Mouse (Mus musculus): ENCODE data around the gene Slc22a3.
A peak's percentile ranks its signal among the peaks of the same experiment; 100 is the strongest.

The Slc22a3 gene

DNA sequence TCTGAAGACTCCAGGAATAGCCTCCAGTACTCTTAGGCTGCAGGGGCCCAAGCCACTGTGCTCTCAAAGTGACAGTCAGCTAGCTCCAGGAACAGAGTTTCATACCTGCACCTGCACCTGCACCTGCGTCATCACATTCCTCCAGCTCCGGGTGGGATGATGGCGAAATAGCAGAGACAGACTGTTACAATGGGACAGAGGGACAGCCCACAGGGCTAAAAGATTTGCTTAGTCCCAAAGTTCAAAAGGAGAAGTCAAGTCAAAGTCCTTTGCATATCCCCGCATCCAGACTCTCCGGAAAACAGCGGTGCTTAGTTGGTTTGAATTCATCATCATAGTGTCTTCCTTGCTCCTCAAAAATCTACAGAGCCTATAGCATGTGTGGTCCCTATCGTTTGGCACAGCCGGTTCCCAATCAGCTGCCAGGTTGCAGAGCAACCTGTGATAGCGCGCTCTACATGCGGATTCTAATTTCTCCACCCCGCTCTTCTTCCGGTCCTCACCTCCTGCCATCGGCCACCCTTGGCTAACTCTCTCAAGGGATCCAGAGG lies at the start of gene Slc22a3:
Gene Slc22a3 (minus strand): TSS at position 51 of the 551 bp plus-strand sequence.
- no peak for DNase-seq (ENCODE audit: low spot score)

DNA sequence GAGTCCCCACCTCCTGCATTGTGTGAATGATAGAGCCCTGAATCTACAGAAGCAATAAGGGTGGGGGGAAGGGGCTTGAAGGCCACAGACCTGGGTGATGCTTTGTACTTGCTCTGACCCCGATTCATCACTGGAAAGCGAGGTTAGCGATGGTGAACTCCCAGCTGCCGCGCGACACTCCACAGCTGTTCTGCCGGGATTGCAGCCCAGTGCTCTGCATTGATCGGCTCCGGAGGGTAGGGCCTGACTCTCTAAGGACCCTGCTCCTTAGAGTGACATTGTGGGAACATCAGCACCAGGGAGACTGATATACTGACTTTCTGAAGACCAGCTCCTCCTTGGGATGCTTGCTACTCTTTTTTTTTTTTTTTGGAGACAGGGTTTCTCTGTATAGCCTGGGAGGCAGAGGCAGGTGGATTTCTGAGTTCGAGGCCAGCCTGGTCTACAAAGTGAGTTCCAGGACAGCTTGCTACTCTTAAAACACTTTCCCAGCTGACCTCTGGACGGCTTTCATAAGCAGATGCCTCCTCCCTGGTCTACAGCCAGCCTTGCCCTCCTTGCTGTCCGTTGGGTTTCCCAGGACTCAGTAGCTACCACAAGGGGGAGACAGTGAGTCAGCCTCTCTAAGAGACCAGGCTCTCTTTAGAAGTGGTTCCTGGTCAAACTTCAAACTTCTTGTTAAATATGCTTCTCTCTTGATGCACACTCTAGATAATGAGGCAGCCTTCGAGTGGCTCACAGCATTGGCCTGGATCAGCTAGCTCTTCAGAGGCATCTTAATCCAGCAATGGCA lies 27.0 kb upstream of the Slc22a3 start:
- DNase-seq (ENCODE audit: low spot score): peak; percentile 87

DNA sequence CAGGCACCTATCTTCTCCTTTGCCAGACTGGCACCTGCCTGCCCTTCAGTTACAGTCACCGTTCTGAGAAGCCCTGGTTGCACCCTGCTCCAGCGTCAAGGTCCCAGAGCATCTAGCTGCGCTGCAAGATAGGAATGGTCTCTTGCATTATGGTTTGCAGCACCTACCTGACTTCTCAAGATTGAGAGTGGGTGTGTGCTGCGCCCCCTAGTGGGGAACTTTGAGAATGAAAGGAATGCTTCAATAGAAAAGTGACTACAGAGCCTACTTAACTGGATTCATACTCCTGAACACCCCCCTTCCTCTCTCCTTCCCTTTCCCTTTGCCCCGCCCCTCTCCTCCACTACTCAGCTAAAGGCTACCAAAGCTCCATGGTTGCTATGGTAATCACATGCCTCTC lies 24.6 kb upstream of the Slc22a3 start:
- DNase-seq (ENCODE audit: low spot score): peak; percentile 83

DNA sequence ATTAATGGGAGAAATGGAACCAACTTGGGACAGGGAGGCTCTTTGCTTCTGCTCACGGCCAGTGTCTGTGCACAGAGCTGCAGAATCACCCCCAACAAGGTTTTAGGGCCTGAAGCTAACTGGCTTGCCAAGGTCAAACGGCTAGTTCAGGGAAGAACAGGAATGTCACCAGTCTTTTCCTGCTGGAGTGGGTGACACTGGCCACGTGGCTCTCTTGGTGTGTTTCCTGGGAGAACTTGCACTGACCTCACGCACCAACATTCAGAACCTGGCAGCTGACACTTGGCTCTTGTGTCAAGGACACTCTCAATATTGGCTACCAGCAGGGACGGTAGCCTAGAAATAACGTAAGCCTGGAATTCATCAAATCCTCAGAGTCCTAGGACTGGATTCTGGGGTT lies 22.6 kb upstream of the Slc22a3 start:
- DNase-seq (ENCODE audit: low spot score): no peak

DNA sequence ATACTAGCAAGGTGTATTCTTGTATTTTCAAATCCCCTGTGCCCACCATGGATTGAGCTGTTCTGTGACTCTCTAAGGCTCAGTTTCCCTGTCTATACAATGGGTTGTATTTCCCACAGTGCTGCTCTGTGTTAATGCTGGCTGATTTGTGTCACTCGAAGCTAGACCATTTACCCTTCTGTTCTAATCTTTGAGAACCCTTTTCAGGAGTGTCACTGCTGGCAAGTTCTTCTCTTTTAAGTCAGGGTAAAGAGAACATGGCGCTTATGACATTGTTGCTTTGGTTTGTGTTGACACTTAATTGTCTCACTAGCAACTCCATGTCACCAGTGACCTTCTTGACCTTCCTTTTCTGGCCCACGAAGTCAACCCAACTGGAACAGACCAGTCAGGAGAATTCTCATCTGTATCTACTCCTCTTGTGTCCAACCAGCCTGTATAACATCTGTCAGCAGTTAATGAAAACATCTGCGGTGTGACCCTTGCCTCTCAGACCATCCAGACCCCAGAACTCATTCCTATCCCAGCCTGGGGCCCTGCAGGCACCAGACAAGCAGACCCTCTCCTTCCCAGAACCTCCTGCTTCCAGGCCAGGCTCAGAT lies 22.0 kb upstream of the Slc22a3 start:
- peak; percentile 47 for DNase-seq (ENCODE audit: low spot score)

DNA sequence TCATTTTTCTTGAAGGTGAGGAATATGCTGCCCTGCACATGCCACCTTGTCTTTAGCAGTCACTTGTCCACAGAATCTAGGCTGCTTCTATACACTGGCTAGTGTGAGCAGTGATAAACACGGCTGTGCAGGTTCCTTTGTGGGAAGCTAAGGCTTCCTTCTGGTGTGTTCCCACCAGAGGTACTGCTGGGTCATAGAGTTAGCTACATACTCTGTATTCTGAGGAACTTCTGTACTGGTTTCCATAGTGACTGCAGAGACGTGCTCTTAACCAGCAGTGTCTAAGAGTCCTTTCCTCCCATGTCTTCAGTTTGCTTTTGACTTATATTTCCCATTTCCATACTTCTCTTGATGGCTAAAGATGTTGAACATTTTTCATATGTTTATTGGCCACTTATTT lies 11.6 kb upstream of the Slc22a3 start:
- no peak for DNase-seq (ENCODE audit: low spot score)

DNA sequence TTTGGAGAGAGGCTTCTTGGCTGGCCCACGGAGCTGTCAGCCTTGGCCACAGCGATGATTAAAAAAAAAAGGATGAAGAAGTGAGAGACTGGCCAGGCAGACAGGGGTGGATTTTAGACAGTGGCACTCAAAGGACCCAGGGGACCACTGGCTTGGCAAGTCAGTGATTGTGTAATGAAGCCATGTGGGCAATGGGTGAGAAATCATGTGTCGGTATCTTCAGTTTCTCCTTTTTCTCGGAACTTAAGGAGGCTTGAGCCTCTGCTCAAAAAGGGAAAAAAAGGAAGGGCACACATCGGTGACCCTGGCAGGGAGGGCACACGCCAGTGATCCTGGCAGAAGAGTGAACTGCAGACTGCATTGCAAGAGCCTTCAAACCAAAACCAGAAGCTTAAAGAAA lies 10.7 kb upstream of the Slc22a3 start:
- no peak for DNase-seq (ENCODE audit: low spot score)

DNA sequence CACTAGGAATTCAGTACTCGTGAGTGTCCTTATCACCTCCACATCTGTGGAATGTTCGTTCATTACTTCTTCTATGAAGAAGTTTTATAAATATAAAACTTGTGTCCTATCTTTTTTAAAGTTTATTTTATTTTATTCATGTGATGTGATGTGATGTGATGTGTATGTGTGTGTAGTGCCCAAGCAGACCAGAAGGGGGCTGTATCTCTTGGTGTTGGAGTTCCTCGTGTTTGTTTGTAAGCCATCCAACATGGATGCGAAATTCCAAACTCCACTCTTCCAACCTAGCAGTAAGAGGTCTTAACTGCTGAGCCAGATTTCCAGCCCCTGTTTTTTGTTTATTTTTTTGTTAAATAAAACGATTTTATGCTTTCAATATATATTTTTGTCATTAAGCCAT lies 6.5 kb upstream of the Slc22a3 start:
- DNase-seq (ENCODE audit: low spot score): no peak

DNA sequence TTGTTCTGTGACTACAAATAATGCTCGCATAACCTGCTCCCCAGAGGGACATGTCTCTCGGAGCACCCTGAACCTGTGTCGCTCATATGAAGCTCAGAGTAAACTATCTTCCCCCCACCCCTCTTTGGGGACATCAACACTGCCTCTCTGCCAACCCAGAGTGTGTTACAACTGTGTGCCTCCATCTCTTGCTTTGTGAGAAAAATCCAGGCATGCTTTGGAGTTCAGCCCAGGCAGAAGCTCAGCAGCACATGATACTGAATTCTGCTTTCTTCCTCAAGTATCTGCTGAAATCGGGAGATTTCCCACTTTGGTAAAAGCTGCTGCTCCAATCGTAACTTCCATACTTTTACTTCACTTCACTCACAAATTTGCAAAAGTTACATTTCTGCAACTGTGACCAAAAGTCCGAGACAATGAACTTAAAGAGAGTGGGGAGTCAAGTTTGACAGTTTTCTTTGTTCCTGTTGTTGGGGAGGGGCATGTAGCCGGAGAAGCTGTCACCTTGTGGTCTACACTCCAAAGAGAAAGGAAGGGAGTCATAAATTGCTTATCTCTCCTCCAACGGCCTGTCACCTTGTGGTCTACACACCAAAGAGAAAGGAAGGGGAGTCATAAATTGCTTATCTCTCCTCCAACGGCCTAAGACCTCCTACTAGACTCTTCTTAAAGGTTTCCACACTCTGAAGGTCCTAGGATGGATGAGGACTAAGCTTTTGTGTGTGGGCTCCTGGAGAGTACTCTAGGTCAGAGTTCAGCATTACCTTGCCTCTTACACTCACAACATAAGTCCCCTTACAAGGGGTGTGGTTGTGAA lies 5.8 kb upstream of the Slc22a3 start:
- DNase-seq (ENCODE audit: low spot score): no peak

DNA sequence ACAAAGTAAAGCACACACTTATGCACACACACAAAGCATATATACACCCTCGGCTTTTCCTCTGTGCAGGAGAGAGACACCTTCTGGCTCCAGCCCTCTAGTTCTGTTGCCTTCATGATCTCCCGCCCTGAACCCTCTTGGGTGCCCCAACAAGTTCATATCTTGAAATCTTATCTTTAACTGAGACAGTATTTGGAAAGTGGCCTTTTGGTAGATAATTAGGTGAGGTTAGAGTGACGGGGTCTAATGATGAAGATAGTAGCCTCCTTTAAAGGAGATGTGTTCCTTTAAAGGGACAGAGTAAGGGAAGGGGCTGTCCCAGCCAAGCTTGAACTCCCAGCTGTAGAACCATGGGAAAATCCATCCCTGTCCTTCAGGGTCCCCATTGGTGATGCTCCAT lies 3.7 kb upstream of the Slc22a3 start:
- no peak for DNase-seq (ENCODE audit: low spot score)

DNA sequence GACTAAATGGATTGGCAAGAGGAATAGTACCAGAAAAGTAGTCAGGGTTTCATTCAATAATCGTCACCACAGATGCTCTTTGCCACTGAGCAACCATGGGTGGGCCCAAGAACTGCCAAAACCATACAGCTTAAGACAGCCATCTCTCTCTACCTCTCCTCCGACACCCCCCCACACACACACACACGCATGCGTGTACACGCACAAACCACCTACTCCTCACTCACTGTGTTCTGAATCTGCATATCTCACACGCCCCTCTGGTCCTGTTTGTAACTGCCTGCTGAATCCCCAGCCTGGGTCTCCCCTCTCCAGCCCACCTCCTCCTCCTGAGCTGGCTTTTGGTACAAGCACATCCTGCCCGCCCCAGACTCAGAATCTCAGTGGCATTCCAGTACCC lies 872 bp upstream of the Slc22a3 start:
- DNase-seq (ENCODE audit: low spot score): no peak

DNA sequence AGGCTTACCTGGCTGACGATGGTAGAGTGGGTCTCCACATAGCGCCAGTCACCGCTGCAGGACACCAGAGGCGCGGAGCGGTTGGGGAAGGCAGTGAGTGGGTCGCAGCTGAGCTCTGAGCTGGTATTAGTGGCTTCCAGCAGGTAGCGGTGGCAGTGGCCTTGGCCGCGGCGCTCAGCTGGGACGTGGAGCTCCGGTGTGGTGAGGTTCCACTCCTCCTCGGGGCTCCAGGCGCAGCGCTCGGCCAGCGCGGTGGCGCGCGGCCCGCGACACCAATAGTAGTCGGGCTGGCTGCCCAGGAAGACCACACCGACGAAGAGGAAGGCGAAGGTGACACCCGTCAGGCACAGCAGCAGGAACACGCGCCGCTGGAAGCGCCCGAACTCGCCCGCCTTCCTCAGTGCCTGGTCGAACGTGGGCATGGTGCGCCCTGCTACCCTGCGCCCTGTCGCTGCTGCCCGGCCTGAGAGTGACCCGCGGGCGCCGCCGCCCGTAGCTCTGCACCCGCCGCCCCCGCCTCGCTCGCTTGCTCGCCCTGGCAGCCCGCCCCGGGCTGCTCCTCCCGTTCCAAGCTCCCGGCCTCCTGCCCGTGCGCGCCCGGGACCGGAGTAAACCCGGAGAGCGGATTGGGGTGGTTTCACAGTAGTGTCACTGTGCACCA lies 471 bp downstream of the Slc22a3 start:
- no peak for DNase-seq (ENCODE audit: low spot score)

DNA sequence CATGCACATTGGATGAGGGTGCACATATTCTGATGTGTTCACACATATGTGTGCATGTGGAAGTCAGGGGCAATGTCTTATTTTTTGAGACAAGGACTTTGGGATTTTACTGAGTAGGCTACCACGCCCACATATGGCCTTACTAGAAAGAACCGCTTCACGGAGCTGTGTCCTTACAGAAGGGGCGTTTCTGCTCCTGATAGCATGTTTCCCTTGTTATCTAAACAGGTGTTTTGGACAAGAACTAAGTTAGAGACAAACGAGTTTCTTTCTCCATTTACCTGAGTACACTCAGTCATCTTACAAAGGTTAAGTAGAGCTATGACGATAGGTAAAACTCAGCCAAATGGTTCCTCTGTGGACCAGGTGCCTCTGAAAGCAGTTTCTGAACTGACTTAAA lies 1.8 kb downstream of the Slc22a3 start:
- DNase-seq (ENCODE audit: low spot score): no peak

DNA sequence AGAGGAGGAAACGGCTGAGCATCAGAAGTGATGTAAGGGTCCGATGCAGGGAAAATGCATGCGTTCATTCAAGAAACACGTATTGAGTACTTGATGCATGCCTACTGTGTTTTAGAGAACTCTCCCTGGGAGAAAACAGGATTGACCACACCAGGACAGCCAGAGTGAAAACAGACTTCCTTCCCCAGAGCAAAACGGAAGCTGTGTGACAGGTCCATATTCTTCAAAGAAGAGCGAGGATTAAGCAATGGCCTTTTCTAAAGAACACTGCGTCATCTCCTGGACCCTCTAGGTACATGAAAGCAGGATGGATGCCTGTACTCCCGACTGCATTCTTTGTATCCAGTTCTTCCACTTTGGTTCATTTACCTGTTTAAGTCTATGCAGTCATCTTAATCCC lies 8.1 kb downstream of the Slc22a3 start:
- no peak for DNase-seq (ENCODE audit: low spot score)

DNA sequence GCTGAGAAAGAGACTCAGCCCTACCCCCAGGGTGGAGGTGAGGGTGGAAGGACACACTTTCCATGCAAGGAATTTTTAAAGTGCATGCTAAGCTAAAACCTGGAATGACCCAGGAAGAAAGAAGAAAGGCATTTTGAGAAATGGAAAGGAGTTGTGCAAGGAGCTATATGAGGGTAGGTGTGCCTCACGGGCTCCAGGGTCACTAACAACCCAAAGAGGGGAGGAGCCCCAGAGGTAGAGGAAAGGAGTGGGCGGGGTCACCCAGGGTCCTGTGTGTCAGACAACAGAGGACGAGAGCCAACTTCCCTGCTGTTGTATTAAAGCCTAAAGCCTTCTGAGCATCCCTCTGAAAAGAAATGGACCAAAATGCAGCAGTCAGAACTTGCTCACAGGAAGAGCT lies 11.9 kb downstream of the Slc22a3 start:
- no peak for DNase-seq (ENCODE audit: low spot score)

DNA sequence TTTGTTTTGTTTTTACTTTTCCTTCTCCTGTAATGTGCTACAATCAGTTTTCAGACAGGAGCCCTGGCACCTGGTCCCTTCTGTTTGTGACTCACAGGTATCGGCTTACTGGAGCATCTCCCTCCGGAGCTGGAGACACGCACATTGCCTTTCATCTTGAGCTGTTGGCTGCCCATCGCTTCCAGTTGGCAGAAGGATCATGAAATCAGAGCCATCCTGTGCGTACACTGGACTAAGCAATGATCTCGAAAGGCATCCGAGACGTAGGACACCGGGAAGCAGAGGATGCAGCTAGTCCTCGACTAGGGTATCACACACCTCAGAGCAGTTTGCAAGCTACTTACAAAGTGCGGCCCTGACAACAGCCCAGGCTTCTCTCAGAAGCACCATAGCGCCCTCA lies 15.9 kb downstream of the Slc22a3 start:
- DNase-seq (ENCODE audit: low spot score): no peak

DNA sequence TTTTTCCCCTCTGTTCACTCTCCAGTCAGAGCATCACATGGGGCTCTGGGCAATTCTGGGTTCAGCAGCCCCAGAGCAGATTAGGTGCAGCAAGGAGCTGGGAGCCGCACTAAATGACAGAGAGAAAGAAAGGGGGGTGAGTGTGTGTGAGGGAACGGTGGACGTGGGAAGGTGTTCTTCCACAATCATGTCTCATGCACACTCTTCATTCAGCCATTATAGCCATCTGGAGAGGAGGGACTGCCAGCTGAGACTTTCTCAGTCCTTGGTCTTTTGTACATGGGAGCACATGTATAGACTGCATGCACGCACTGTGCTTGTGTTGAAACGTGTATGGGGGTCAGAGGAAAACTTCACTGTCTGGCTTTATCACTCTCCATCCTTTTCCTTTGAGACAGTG lies 17.6 kb downstream of the Slc22a3 start:
- DNase-seq (ENCODE audit: low spot score): no peak

DNA sequence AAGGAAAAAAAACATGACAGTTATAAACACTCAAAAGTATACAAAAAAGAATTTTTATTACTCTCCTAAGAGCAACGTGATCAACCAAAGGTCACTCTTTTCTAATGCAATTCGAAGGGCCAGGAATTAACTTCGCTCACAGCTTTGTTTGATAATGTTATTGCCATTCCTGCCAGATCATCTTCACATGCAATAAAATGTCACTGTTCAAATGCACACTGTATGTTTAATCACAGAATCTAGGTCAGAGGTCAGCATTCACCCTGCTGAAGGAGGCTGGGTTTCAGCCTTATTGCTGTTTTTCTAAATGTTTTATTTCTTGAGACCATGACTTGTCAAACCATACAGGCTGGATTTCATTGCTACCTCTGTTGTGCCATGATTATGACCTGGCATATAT lies 21.8 kb downstream of the Slc22a3 start:
- DNase-seq (ENCODE audit: low spot score): no peak

DNA sequence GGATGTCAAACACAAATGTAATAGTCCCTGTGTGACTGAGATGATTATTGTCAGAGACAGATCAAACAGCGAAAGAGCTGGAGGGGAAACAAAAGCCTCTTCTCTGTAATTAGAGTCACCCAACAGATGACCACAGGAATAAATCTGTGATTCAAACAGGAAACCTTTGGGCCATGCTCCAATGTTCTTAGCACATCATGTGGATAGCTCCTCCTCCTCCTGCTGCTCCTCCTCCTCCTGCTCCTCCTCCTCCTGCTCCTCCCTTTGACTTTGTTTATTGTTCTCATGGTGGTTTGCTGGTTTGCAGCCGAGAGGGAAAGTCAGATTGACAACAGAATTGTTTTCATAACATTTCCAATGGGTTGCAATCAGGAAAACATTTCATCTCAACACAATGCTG lies 28.1 kb downstream of the Slc22a3 start:
- no peak for DNase-seq (ENCODE audit: low spot score)

DNA sequence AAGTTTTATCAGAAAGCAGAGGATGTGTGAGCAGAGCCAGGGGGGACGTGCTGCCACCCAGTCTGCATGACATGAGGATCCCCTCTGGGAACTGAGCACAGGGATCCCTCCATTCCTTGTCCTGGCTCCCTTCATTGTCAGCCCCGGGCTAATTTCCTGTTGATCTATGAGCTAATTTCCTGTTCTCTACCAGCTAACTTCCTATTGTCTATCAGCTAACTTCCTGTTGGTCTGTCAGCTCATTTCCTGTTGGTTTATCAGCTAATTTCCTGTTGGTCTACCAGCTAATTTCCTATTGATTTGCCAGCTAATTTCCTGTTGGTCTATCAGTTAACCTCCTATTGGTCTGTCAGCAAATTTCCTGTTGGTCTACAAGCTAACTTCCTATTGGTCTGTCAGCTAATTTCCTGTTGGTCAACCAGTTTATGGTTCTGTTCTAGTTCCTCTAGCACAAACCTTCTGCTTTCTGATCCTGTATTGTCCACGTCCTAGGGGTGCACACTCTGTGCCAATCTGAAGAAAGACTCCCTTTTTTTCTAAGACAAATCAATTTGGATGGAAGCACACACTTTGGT lies 32.9 kb downstream of the Slc22a3 start:
- no peak for DNase-seq (ENCODE audit: low spot score)

DNA sequence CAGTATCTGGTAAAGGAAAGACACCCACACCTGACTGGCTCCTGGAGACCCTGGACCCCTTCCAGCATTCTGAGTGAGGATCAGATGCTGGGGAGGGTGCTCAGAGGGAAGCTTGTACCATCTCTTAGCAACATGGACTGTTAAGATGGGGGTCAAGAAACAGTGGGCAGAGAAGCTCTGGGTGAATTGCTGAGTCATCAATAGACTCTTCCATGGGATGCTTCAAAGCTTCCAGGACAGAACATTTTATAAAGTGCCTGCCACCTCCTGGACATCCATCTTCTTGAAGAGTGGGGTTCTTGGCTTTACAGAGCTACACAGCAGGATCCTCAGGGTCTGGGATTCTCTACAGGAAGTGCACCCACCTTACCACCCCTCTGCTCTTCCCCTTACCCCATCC lies 35.0 kb downstream of the Slc22a3 start:
- no peak for DNase-seq (ENCODE audit: low spot score)

DNA sequence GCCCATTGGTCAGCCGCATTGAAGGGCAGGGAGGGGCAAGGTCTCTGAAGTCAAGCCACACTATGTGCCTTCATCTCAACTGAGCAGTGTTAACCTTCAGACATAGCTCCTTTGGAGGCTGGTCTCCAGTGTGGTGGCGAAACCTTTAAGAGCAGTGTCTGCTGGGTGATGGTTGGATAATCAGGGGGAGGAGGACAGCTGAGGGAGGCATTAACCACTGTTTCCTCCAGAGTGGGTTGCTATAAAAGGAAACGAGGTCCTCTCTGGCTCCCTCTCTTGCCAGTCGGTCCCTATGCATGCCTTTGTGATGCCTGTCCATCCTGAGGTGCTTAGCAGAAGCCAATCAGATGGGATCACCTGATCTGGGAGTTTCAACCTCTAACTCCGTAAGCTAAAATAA lies 38.8 kb downstream of the Slc22a3 start:
- DNase-seq (ENCODE audit: low spot score): no peak

All from embryo, embryonic 10.5 days (tissue).